Mouse (Mus musculus) heart, adult 2 months (tissue): ENCODE measurements around the gene Pde1a. TPM values are rescaled to one million over a fixed set of nuclear protein-coding genes. Genes with fewer than 3 reads are reported as not detected.

Source experiments
- DNase-seq, 2 experiments: peaks; one replicate each; pipeline ENCODE4 v3.0.0; 2021
- H3K27ac ChIP-seq: fragments of 200-600 bp; 2 replicates; pipeline ENCODE4 v1.8.1; 2022
- H3K27me3 ChIP-seq: fragments of 200-500 bp; 2 replicates; pipeline ENCODE4 v1.6.1; 2012; ENCODE audit warnings: mild to moderate bottlenecking, low read length, inconsistent platforms, mixed read lengths; ENCODE audit not compliant: control insufficient read depth, insufficient read depth
- H3K36me3 ChIP-seq: fragments of 200-500 bp; 2 replicates; pipeline ENCODE4 v1.6.1; 2012; ENCODE audit warnings: low read length, inconsistent platforms; ENCODE audit not compliant: control insufficient read depth, insufficient read depth
- H3K4me1 ChIP-seq: fragments of 200-500 bp; 2 replicates; pipeline ENCODE4 v1.6.1; 2011; ENCODE audit warnings: low read length; ENCODE audit not compliant: control insufficient read depth, insufficient read depth
- H3K4me3 ChIP-seq: fragments of 200-600 bp; 2 replicates; pipeline ENCODE4 v1.8.1; 2022
- H3K79me2 ChIP-seq: fragments of 200-500 bp; replicated peaks from 2 replicates; pipeline ENCODE4 v1.6.1; 2012; ENCODE audit warnings: mild to moderate bottlenecking, inconsistent platforms, low read length, moderate library complexity, mixed read lengths; ENCODE audit not compliant: control insufficient read depth, insufficient read depth
- H3K9ac ChIP-seq: fragments of 200-500 bp; 2 replicates; pipeline ENCODE4 v1.6.1; 2012; ENCODE audit warnings: low read depth, mild to moderate bottlenecking, control low read depth, inconsistent platforms, low read length, mixed read lengths
- CTCF ChIP-seq: fragments of 200-600 bp; IDR thresholded peaks from 2 replicates; pipeline ENCODE4 v1.8.1; 2022; ENCODE audit warnings: antibody characterized with exemption, mild to moderate bottlenecking, moderate library complexity
- EP300 ChIP-seq: fragments of 200-500 bp; IDR thresholded peaks from 2 replicates; pipeline ENCODE4 v1.6.1; 2011; ENCODE audit warnings: low read depth, low read length, control low read depth; ENCODE audit not compliant: insufficient read depth
- POLR2A ChIP-seq: fragments of 200-500 bp; IDR thresholded peaks from 2 replicates; pipeline ENCODE4 v1.6.1; 2011; ENCODE audit warnings: mild to moderate bottlenecking, low read depth, low read length, control low read depth; ENCODE audit not compliant: insufficient read depth
- WGBS: fragments of 180-500 bp; shearing (Covaris S2); methylation state at CpG from one replicate; pipeline ENCODE4 v1.1.7; 2018; 5-methylcytosine and 5-hydroxymethylcytosine counted together
- intact Hi-C: fragments of 180-260 bp; cut with DNase I; formaldehyde crosslinking; loops from one replicate; pipeline ENCODE4 v1.15.1; 2025
- polyA plus RNA-seq: library from polyadenylated mRNA; depleted of rRNA; stranded (reverse); fragments of >200 nt; gene quantifications from 2 replicates; pipeline ENCODE4 v1.2.3, GENCODE M21; 2012
- total RNA-seq, 2 experiments: library from RNA; stranded (reverse); gene quantifications; 2 replicates each; pipeline ENCODE4 v1.2.3; 2021

Pde1a gene
- total and polyA plus RNA-seq, 3 experiments: 4.9 to 8.5 (median 6.2) TPM

GRCm38 (mm10) chr2:79922356-79922755 lies 206.9 kb downstream of the Pde1a start:
- no peaks in the 10 kb centered on the region for H3K36me3 ChIP-seq
- no peak overlapping the region for H3K27ac ChIP-seq
- intact Hi-C loops: no loop called here
- TF ChIP-seq CTCF (peak; percentile 25), POLR2A (no peak)
- no peaks in the 10 kb centered on the region for H3K79me2 ChIP-seq
- no peak overlapping the region for H3K9ac ChIP-seq
- no peak overlapping the region for H3K4me3 ChIP-seq
- H3K4me1 ChIP-seq: no peaks in the 10 kb centered on the region
- DNase-seq: no peak
- no peaks in the 10 kb centered on the region for H3K27me3 ChIP-seq

DNA sequence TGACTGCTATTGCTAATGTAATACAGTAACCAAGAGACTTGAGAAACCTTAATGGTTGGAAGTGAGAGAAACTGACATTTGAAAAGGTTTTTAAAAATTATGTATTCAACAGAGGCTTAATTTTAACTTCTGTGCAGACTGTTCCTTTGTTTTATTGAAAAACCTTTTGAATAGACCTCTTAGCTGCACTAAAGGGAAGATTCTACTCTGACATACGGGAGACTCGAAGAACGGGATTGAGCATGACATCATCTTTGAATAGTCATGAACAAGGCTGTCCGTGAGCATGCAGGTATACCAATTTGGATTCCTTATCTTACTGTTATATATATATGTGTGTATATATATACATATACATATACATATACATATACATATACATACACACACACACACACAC lies 207.9 kb downstream of the Pde1a start:
- DNase-seq: no peak
- H3K79me2 ChIP-seq: no peaks in the 10 kb centered on the region
- no peak overlapping the region for H3K9ac ChIP-seq
- no peak overlapping the region for H3K27ac ChIP-seq
- TF ChIP-seq EP300 (no peak), CTCF (no peak), POLR2A (no peak)
- H3K27me3 ChIP-seq: no peaks in the 10 kb centered on the region
- H3K4me1 ChIP-seq: no peaks in the 10 kb centered on the region
- 95% methylated on average over 4 of the region's 4 CpGs for WGBS
- H3K4me3 ChIP-seq: no peak overlapping the region
- intact Hi-C loops: no loop called here
- H3K36me3 ChIP-seq: no peaks in the 10 kb centered on the region

DNA sequence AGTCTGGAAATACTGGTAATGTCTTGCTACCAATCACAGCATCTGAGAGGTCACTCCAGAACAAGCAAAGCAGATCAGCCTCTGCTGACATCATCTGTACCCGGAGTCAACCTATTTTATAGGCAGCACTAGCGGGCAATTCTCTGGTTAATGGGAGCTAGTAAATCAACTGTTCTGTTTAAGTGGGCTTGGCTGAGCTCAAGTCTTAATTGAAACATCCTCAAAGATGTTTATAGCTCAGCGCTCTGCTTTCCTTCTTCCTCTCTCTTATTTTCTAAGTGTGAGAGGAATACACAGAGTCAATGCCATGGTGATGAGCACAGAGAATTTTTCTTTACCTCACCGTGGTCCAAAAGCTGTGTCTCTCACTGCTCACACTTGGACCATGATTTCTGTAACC lies 208.8 kb downstream of the Pde1a start:
- no peaks in the 10 kb centered on the region for H3K79me2 ChIP-seq
- whole genome bisulfite sequencing: 79% methylated on average over 4 of the region's 4 CpGs
- no peaks in the 10 kb centered on the region for H3K27me3 ChIP-seq
- intact Hi-C loops: no loop called here
- no peak overlapping the region for H3K27ac ChIP-seq
- no peak for DNase-seq
- no peak for TF ChIP-seq POLR2A
- no peak for TF ChIP-seq CTCF
- TF ChIP-seq EP300: no peak
- H3K36me3 ChIP-seq: no peaks in the 10 kb centered on the region
- H3K9ac ChIP-seq: no peak overlapping the region
- no peak overlapping the region for H3K4me3 ChIP-seq
- H3K4me1 ChIP-seq: no peaks in the 10 kb centered on the region

DNA sequence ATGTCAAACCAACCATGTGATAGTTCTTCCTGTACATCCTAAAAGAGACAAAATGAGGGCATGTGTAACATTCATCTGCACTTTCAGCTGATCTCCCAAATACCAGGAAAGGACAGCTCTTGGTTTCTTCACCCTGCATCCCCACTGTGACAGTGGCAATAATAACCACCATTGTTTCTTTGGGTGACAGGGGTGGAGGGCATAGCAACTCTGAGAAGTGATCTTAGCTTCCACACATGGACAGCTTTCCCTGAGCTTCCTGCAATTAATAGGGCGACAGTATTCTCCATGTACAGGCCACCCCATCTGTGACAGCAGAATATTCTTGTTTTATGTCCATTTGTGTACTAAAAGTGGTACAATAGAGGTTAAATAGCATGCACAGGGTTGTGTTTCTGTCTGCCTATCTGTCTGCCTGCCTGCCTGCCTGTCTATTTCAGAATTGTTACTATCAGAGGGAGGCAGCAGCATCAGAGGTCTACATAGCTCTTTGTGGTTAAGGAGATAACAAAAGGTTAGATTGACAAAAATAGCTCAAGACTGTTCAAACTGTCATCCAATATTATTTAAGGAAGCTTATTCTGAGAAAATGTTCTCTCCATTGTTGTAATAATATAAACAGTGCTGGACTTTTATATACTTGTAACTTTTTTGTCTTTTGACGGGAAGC lies 227.3 kb downstream of the Pde1a start:
- no peak overlapping the region for H3K9ac ChIP-seq
- H3K36me3 ChIP-seq: no peaks in the 10 kb centered on the region
- no peak overlapping the region for H3K4me3 ChIP-seq
- H3K27me3 ChIP-seq: no peaks in the 10 kb centered on the region
- intact Hi-C loops: no loop called here
- TF ChIP-seq EP300 (no peak), POLR2A (no peak)
- no peak overlapping the region for H3K27ac ChIP-seq
- WGBS: 66% methylated on average over 2 of the region's 2 CpGs
- no peaks in the 10 kb centered on the region; the same call in 1 of the 2 replicates for H3K4me1 ChIP-seq
- DNase-seq: no peak
- no peaks in the 10 kb centered on the region for H3K79me2 ChIP-seq

DNA sequence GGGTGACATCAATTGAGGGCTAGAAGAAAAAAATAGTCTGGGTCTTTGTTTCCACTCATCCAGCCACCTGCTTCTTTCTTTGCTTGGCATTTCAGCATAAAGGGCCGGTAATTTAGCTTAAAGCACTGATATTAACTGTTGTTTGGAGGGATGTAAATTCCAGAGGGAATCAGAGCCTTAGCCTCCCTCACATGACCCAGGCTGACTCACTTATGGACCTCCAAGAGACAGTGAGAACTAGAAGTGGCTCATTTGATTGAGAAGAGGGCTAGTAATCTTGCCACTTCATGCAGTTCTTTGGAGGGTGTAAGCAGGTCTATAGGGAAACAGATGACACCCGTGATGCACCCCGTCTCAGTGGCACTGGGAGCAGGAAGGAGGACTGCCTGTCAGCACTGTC lies 230.7 kb downstream of the Pde1a start:
- no peak for DNase-seq
- Histone ChIP-seq H3K4me1 (no peaks in the 10 kb centered on the region; the same call in 1 of the 2 replicates), H3K27ac (no peak overlapping the region), H3K36me3 (no peaks in the 10 kb centered on the region), H3K4me3 (no peak overlapping the region), H3K27me3 (no peaks in the 10 kb centered on the region), H3K9ac (no peak overlapping the region), H3K79me2 (no peaks in the 10 kb centered on the region)
- TF ChIP-seq EP300: no peak
- TF ChIP-seq POLR2A: no peak
- TF ChIP-seq CTCF: no peak
- intact Hi-C loops: no loop called here
- WGBS: 63% methylated on average over 3 of the region's 3 CpGs

GRCm38 (mm10) chr2:79892829-79893228 lies 236.4 kb downstream of the Pde1a start:
- 64% methylated on average over 1 of the region's 1 CpGs for WGBS

More at GRCm38 (mm10) chr2:79892829-79893228, 236.4 kb downstream of the Pde1a start:
- TF ChIP-seq POLR2A: no peak
- TF ChIP-seq EP300: no peak
- TF ChIP-seq CTCF: no peak
- Histone ChIP-seq H3K36me3 (no peaks in the 10 kb centered on the region; the same call in 1 of the 2 replicates), H3K79me2 (no peaks in the 10 kb centered on the region), H3K27ac (no peak overlapping the region), H3K9ac (no peak overlapping the region), H3K4me1 (peaks cover 4% of the 10 kb centered on the region; the same call in 1 of the 2 replicates), H3K4me3 (no peak overlapping the region), H3K27me3 (no peaks in the 10 kb centered on the region)
- intact Hi-C loops: no loop called here
- DNase-seq: no peak
